Mouse (Mus musculus): ENCODE data around the gene Rab1b.
"Not testable (repeated sequence)": the region's sequence is repeated elsewhere in the genome, so short reads cannot be mapped to it uniquely, and the experiment has no call there.

DNA sequence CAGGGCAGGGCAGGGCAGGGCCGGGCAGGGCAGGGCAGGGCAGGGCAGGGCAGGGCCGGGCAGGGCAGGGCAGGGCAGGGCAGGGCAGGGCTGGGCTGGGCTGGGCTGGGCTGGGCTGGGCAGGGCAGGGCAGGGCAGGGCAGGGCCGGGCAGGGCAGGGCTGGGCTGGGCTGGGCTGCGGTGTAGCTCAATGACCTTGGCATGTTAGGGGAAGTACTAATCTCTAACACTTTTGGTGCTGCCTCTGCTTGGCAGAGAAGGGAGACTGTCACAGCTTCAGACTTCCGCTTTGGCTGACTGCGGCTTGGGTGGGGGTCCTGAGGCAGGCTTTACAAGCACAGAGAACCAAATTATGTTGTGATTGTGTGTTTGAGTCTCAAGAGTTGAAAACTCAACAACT lies 42.2 kb upstream of the Rab1b start:
- not testable (repeated sequence) for TF ChIP-seq CTCF, POLR2A (IDR thresholded peaks at IDR 0.05; ENCODE audit: extremely low read depth, insufficient read depth, low read length)
